Comparison of ENCODE assay signal across 12 mouse cellular contexts in genomic region chr16:77772075-77772474, GRCm38 (mm10).
"Had no signal": no experiment of that assay in that cellular context is flagged by ENCODE, and none has a peak within 500 bp of the region (broad histone marks: within the 10 kb centered on the region; RNA-seq: fewer than 3 reads in every experiment).

No protein-coding gene starts in this region.

- DNase-seq: retina, postnatal 1 day; right cerebral cortex, adult 18-20 months; right cerebral cortex, postnatal 14 days; right cerebral cortex, postnatal 25 days; right cerebral cortex, postnatal 4 days; spleen, adult 18-20 months; thymus, adult 18-20 months; thymus, adult 2 months; thymus, postnatal 14 days; thymus, postnatal 25 days; thymus, postnatal 36 days; thymus, postnatal 4 days had no signal
